Comparison of ENCODE assay signal across 7 mouse cellular contexts in genomic region chr2:57698659-57699061, GRCm38 (mm10).
DNase-seq lines count a peak whose midpoint lies in the region; ATAC-seq and TF ChIP-seq lines count a peak whose summit lies in the region.

No protein-coding gene starts in this region.

- H3K27me3 ChIP-seq in forebrain, embryonic 16.5 days (replicated peaks; ENCODE audit: control insufficient read depth, insufficient read depth, low read length), result no peaks in the 10 kb centered on the region
- H3K27me3 ChIP-seq in intestine, embryonic 14.5 days (replicated peaks; ENCODE audit: control insufficient read depth, insufficient read depth, low read length), result no peaks in the 10 kb centered on the region
- peaks cover 1% of the 10 kb centered on the region for H3K27me3 ChIP-seq in megakaryocyte, embryonic 14.5 days (replicated peaks)

- under 1% methylated on average over 11 of the region's 11 CpGs for WGBS in forebrain, embryonic 16.5 days
- WGBS in intestine, embryonic 14.5 days, result 4% methylated on average over 11 of the region's 11 CpGs

- intact Hi-C loops in left cerebral cortex, adult 2 months (cut with DNase I), result loop anchor here (2.0 to 5.0 kb wide), 5 partner anchors 81 to 1580 kb away; no protein-coding TSS in a partner anchor

- TF ChIP-seq CTCF in left cerebral cortex, adult 2 months (IDR thresholded peaks at IDR 0.05), result peak; percentile 76

- peak overlapping the region; percentile 45 for H3K4me3 ChIP-seq in forebrain, embryonic 16.5 days (replicated peaks; ENCODE audit: low read length)
- H3K4me3 ChIP-seq in intestine, embryonic 14.5 days (ENCODE audit: low read depth, low read length), result peak overlapping the region; percentile 31
- H3K4me3 ChIP-seq in left cerebral cortex, adult 2 months, result peak overlapping the region; percentile 42
- peak overlapping the region; percentile 71 for H3K4me3 ChIP-seq in megakaryocyte, embryonic 14.5 days (replicated peaks)

- H3K9ac ChIP-seq in forebrain, embryonic 16.5 days (replicated peaks; ENCODE audit: low read depth, low read length), result peak overlapping the region; percentile 57
- H3K9ac ChIP-seq in intestine, embryonic 14.5 days (ENCODE audit: low read length), result no peak overlapping the region

- peak; percentile 59 for DNase-seq in NIH3T3 (ENCODE audit: low read depth)
- peak; percentile 39 for DNase-seq in cerebellum, adult 11-12 months
- peak; percentile 68 for DNase-seq in intestine, embryonic 14.5 days (ENCODE audit: low spot score)
- peak; percentile 37 to 46 for DNase-seq in left cerebral cortex, adult 2 months (ENCODE audit: extremely low spot score in 1 of 2, low spot score in 2 of 2)
- peak; percentile 50 for DNase-seq in right cerebral cortex, postnatal 25 days

- peak overlapping the region; percentile 64 for H3K4me2 ChIP-seq in forebrain, embryonic 16.5 days (ENCODE audit: low read length)
- peak overlapping the region; percentile 56 for H3K4me2 ChIP-seq in intestine, embryonic 14.5 days (ENCODE audit: low read length)

- H3K9me3 ChIP-seq in forebrain, embryonic 16.5 days (ENCODE audit: control insufficient read depth, low read length), result no peaks in the 10 kb centered on the region
- no peaks in the 10 kb centered on the region for H3K9me3 ChIP-seq in intestine, embryonic 14.5 days (ENCODE audit: control insufficient read depth, low read length)
- no peaks in the 10 kb centered on the region for H3K9me3 ChIP-seq in megakaryocyte, embryonic 14.5 days

- peak; percentile 93 for ATAC-seq in forebrain, embryonic 16.5 days
- 0 out of 2 replicates have a peak, but pooled peaks have one; percentile 55 for ATAC-seq in intestine, embryonic 14.5 days (replicated peaks; ENCODE audit: low FRiP score, low TSS enrichment, low read depth)

- H3K27ac ChIP-seq in forebrain, embryonic 16.5 days (ENCODE audit: low read length), result no peak overlapping the region
- H3K27ac ChIP-seq in intestine, embryonic 14.5 days (ENCODE audit: low read depth), result no peak overlapping the region
- no peak overlapping the region for H3K27ac ChIP-seq in left cerebral cortex, adult 2 months

- H3K36me3 ChIP-seq in forebrain, embryonic 16.5 days (ENCODE audit: control insufficient read depth, insufficient read depth), result no peaks in the 10 kb centered on the region
- no peaks in the 10 kb centered on the region for H3K36me3 ChIP-seq in intestine, embryonic 14.5 days (ENCODE audit: control insufficient read depth, insufficient read depth, low read length)
- H3K36me3 ChIP-seq in megakaryocyte, embryonic 14.5 days (replicated peaks; ENCODE audit: low read length), result no peaks in the 10 kb centered on the region

- peaks cover 13% of the 10 kb centered on the region for H3K4me1 ChIP-seq in forebrain, embryonic 16.5 days (replicated peaks; ENCODE audit: control insufficient read depth, insufficient read depth, low read length)
- H3K4me1 ChIP-seq in intestine, embryonic 14.5 days (replicated peaks; ENCODE audit: control insufficient read depth, insufficient read depth, low read length), result 0 out of 2 replicates have a peak, but pooled peaks cover 5% of the 10 kb centered on the region
- H3K4me1 ChIP-seq in megakaryocyte, embryonic 14.5 days, result no peaks in the 10 kb centered on the region
